Mouse (Mus musculus) NIH3T3 (cell line): ENCODE measurements around the gene Tnpo1.
A peak's percentile ranks its signal among the peaks of the same experiment; 100 is the strongest.
"Not testable (repeated sequence)": the region's sequence is repeated elsewhere in the genome, so short reads cannot be mapped to it uniquely, and the experiment has no call there.

Experiments used
- DNase-seq: peaks from one replicate; pipeline ENCODE4 v3.0.0-alpha.2; 2012; ENCODE audit warnings: low read depth

Gene Tnpo1

DNA sequence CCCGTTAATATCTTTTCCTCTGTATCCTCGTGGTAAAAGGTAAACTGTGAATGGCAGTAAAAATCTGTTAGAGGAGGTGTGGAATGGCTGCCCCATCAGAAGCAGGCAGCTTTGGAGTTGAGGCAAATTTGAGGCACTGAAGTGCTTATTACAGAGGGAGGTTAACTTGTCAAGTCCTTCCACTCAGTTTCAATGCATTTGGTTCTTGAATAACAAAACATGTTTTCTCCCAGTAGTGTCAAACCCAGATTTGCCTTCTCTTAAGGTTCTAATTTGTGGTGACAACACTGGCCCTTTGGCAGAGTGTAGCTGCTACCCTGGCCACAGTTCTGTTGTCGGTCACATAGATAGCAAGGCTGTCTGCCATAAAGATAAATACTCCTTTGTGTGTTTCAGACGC, 108.4 kb downstream of the Tnpo1 start:
- DNase-seq = no peak

DNA sequence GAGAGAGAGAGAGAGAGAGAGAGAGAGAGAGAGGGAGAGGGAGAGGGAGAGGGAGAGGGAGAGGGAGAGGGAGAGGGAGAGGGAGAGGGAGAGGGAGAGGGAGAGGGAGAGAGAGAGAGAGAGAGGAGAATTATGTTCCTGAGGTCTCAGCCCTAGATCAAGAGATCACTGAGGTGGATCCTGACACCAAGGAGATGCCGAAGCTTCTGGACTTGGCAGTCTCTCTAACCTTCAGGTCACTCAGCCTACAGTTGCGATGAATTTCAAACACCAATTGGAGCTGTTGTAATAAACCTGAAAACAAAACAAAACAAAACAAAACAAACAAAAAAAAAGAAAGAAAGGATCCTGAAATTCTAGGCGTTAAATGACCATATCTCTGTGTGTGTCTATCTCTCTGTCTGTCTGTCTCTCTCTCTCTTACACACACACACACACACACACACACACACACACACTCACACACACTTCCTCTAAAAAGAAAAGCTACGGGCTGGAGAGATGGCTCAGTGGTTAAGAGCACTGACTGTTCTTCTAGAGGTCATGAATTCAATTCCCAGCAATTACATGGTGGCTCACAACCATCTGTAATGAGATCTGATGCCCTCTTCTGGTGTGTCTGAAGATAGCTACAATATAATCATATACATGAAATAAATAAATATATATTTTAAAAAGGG, 109.1 kb downstream of the Tnpo1 start:
- not testable (repeated sequence) for DNase-seq

GRCm38 (mm10) chr13:98816571-98816970, 109.6 kb downstream of the Tnpo1 start:
- no peak for DNase-seq

DNA sequence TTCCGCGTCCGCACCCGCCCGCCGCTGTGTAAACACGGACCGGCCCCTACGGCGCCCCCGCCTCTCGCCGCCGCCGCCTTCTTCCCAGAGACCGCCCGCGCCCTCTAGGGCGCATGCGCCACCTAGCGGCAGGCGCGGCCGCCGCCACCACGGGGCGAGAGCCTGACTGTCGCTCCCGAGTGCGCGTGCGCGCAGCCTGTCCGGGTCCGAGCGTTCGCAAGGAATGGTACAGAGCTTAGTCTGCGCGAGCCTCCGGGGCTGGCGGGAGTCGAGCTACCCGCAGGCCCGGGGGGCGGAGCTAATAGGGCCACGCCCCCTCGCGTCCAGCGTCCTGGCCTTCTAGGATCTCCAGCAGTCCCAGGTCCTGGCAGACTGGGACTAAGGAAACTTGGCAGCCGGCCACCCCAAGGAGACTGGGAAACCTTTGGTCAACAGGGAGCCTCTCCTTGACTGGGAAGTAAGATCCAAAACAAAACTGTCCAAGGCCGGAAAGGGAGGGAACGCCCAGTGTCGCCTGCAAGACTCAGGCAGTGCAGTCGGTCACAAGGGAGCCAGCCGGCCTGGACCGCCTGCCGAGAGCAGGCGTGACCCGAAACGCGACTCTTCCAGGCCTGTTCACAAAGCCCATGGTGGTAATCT, 110.9 kb downstream of the Tnpo1 start, which contains the start of gene Fcho2:
Fcho2 (minus strand) TSS at position 303 of the 639 bp plus-strand sequence.
- DNase-seq = peak; percentile 98

DNA sequence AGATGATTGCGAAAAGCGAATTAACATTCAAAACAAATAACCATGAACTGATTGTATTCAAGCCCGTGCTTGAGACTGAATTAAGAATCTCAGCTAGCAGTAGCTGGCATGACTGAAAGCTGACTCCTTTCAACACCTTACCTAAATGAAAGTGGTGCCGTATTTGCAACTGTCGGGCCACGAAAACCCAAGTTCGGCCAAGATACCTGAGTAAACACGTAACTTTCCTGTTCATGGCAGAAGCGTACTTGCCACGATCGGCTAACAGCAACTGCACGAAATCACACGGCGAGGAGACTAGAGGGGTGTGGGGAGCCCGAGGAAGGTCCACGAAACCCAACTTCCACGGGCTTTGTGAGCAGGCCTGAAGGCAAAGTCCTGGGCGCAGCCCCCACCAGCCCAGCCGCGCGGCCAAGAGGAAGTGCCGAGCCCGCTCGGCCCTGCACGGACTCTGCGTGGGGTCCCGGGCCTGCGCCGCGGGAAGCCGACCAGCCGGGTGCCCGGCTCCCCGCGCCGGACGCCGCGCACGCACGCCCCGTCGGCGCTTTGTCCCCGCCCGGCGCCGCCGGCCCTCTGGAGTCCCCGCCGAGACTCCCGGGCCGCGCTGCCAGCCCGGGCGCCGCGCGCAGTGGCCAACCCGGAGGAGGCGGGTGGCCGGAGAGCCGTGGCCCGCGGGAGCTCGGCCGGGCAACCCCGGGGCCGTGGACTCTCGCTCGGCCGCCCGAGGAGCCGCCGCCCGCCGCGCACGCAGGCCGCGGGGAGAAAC, 111.7 kb downstream of the Tnpo1 start:
- DNase-seq = peak; percentile 63

GRCm38 (mm10) chr13:98813596-98814274, 112.4 kb downstream of the Tnpo1 start:
- DNase-seq = peak; percentile 49

- no peak for DNase-seq
These were observed 113.0 kb downstream of the Tnpo1 start for GRCm38 (mm10) chr13:98813167-98813566.

DNA sequence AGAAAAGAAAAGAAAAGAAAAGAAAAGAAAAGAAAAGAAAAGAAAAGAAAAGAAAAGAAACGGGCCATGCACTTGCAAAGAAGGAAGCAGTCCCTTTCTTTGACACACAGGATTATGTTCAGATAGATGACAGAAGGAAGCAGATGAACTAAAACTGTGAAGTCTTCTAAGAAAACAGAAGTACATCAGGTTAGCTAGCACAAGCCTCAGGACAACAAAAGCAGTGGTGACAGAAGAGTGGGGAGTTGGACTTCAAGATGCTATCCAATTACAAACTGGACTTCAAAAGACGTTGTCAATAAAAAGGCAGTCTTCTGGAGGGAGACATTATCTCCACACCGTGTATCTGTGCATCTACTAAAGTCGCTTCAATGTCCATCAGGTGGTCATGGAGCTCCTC, 113.9 kb downstream of the Tnpo1 start:
- no peak for DNase-seq

GRCm38 (mm10) chr13:98810143-98810542, 116.0 kb downstream of the Tnpo1 start:
- peak; percentile 47 for DNase-seq

- no peak for DNase-seq
These were observed 117.1 kb downstream of the Tnpo1 start for GRCm38 (mm10) chr13:98809087-98809486.

- DNase-seq = no peak
These were observed 121.7 kb downstream of the Tnpo1 start for GRCm38 (mm10) chr13:98804480-98804879.

GRCm38 (mm10) chr13:98803699-98804098, 122.5 kb downstream of the Tnpo1 start:
- no peak for DNase-seq

GRCm38 (mm10) chr13:98802957-98803356, 123.2 kb downstream of the Tnpo1 start:
- no peak for DNase-seq

GRCm38 (mm10) chr13:98795511-98795910, 130.7 kb downstream of the Tnpo1 start:
- DNase-seq = no peak

DNA sequence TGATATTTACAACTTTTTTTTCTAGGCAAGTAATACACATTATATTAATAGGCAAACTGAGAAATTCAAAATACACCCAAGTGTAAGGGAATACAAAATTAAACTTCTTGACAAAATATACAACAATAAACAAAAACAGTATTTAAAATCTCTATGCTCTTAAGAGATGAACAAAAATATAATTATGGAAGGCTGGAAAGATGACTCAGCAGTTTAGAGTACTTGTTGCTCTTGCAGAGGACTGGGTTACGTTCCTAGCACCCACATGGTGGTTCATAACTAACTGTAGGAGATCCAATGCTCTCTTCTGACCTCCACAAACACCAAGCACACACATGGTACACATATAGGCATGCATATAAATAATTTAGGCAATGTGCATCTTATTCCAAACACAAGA, 133.3 kb downstream of the Tnpo1 start:
- no peak for DNase-seq

DNA sequence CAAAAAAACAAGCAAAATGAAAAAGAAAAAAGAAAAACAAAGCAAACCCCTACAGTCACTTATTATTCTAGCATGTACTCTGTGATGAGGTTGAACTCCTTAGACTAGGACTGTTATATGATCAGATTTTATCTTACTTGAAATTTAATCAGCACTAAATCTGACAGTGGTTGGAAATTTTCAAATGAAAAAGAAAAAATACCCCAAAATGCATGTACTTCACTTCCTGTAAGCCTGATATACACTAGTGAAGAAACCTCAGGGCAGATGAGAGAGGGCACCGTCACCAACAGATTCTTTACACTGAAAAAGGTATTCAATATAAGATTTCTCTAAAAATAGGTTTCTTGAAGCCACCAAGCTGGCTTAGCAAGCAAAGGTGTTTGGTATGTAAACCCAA, 134.5 kb downstream of the Tnpo1 start:
- no peak for DNase-seq
